Mouse (Mus musculus) MEL (cell line): ENCODE results near the gene Ythdc1.

Source experiments
- BHLHE40 ChIP-seq: IDR thresholded peaks from 2 replicates; pipeline ENCODE4 v1.6.1; 2012; ENCODE audit warnings: low read depth, mild to moderate bottlenecking, inconsistent platforms, low read length, improper control_type of control experiment, borderline replicate concordance
- CHD1 ChIP-seq: IDR thresholded peaks from 2 replicates; pipeline ENCODE4 v1.6.1; 2012; ENCODE audit warnings: low read depth, mild to moderate bottlenecking, inconsistent platforms, low read length, improper control_type of control experiment
- CHD2 ChIP-seq: IDR thresholded peaks from 2 replicates; pipeline ENCODE4 v1.6.1; 2011; ENCODE audit warnings: low read length, improper control_type of control experiment
- CTCF ChIP-seq, 3 experiments: IDR thresholded peaks in 2 of 3; conservative IDR thresholded peaks in 1 of 3; 2 replicates each; pipeline ENCODE4 v1.5.1; 2011 to 2012; ENCODE audit warnings: low read length in 3 of 3, low read depth in 2 of 3, mild to moderate bottlenecking in 2 of 3, improper control_type of control experiment in 1 of 3, inconsistent platforms in 1 of 3, mixed read lengths in 1 of 3, moderate library complexity in 1 of 3; ENCODE audit not compliant: control insufficient read depth in 1 of 3, insufficient read depth in 1 of 3, poor library complexity in 1 of 3, severe bottlenecking in 1 of 3
- E2F4 ChIP-seq: IDR thresholded peaks from 2 replicates; pipeline ENCODE4 v1.6.1; 2011; ENCODE audit warnings: low read depth, low read length, improper control_type of control experiment, borderline replicate concordance
- GATA1 ChIP-seq: IDR thresholded peaks from 2 replicates; pipeline ENCODE4 v1.6.1; 2011; ENCODE audit warnings: low read depth, low read length, improper control_type of control experiment
- KAT2A ChIP-seq: conservative IDR thresholded peaks from 2 replicates; pipeline ENCODE4 v1.6.1; 2012; ENCODE audit warnings: low read depth, low read length, improper control_type of control experiment, inconsistent platforms
- RAD21 ChIP-seq: IDR thresholded peaks from 2 replicates; pipeline ENCODE4 v1.6.1; 2011; ENCODE audit warnings: mild to moderate bottlenecking, low read depth, low read length, improper control_type of control experiment
- ZKSCAN1 ChIP-seq: IDR thresholded peaks from 2 replicates; pipeline ENCODE4 v1.6.1; 2012; ENCODE audit warnings: low read depth, mild to moderate bottlenecking, inconsistent platforms, low read length, improper control_type of control experiment, moderate library complexity

DNA sequence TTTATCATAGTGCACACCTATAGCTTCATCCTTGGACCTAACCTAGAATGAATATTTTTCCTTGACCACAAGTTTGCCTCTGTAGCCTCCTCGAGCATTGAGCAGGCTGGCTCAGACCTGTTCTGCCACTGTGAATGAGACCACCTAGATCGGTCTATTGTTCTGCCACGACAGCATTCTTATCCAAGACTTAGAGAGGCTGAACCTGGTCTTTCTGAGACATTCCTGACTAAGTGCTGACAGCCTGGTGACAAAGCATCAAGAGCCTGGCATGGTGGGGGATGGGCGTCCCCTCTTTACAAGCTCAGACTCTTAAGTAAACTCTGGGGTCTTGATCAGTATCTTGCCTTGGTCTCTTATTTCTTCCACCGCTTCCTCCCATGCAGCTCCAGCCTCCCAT, 47.6 kb downstream of the Ythdc1 start:
- TF ChIP-seq E2F4 (no peak), RAD21 (no peak), GATA1 (no peak), CTCF (IDR thresholded peaks at IDR 0.05 in 2 of 3, conservative IDR thresholded peaks at IDR 0.05 in 1 of 3; ENCODE audit: control insufficient read depth in 1 of 3, insufficient read depth in 1 of 3, low read depth in 2 of 3, low read length in 3 of 3, poor library complexity in 1 of 3, severe bottlenecking in 1 of 3) (no peak), CHD1 (no peak), CHD2 (no peak), BHLHE40 (no peak), KAT2A (no peak), ZKSCAN1 (no peak)
